Mouse (Mus musculus) limb, embryonic 14.5 days (tissue): ENCODE results near the gene Vil1. TPM values are rescaled to one million over a fixed set of nuclear protein-coding genes. Genes with fewer than 3 reads are reported as not detected.

Experiments used
- ATAC-seq: fragments of 200-750 bp; cut with Nextera tagmentation; 2 replicates; pipeline ENCODE4 v1.8.0; 2017; ENCODE audit warnings: low read depth, moderate number of reproducible peaks, moderate TSS enrichment; ENCODE audit not compliant: low FRiP score
- DNase-seq: peaks from one replicate; pipeline ENCODE4 v3.0.0-alpha.2; 2015; ENCODE audit warnings: low spot score
- H3K27ac ChIP-seq: fragments of 300-500 bp; sonication (generic); replicated peaks from 2 replicates; pipeline ENCODE4 v1.5.1; 2014; ENCODE audit warnings: low read depth, mild to moderate bottlenecking, low read length, moderate library complexity, mixed read lengths
- H3K27me3 ChIP-seq: fragments of 300-500 bp; sonication (generic); 2 replicates; pipeline ENCODE4 v1.6.1; 2014; ENCODE audit warnings: low read length, mixed read lengths; ENCODE audit not compliant: control insufficient read depth, insufficient read depth
- H3K36me3 ChIP-seq: fragments of 300-500 bp; sonication (generic); 2 replicates; pipeline ENCODE4 v1.6.1; 2014; ENCODE audit warnings: mild to moderate bottlenecking, low read length, moderate library complexity, mixed read lengths; ENCODE audit not compliant: control insufficient read depth, insufficient read depth
- H3K4me1 ChIP-seq: fragments of 300-500 bp; sonication (generic); 2 replicates; pipeline ENCODE4 v1.6.1; 2014; ENCODE audit warnings: antibody characterized with exemption, low read length, mixed read lengths; ENCODE audit not compliant: control insufficient read depth, insufficient read depth
- H3K4me2 ChIP-seq: fragments of 300-500 bp; sonication (generic); replicated peaks from 2 replicates; pipeline ENCODE4 v1.6.1; 2014; ENCODE audit warnings: low read depth, mild to moderate bottlenecking, low read length, moderate library complexity; ENCODE audit not compliant: severe bottlenecking
- H3K4me3 ChIP-seq: fragments of 300-500 bp; sonication (generic); replicated peaks from 2 replicates; pipeline ENCODE4 v1.5.1; 2014; ENCODE audit warnings: low read length
- H3K9ac ChIP-seq: fragments of 300-500 bp; sonication (generic); 2 replicates; pipeline ENCODE4 v1.6.1; 2014; ENCODE audit warnings: mild to moderate bottlenecking, low read depth, low read length, moderate library complexity; ENCODE audit not compliant: severe bottlenecking
- H3K9me3 ChIP-seq: fragments of 300-500 bp; sonication (generic); 2 replicates; pipeline ENCODE4 v1.6.1; 2016; ENCODE audit warnings: low read length; ENCODE audit not compliant: control insufficient read depth
- POLR2A ChIP-seq: fragments of 200-500 bp; IDR thresholded peaks from 2 replicates; pipeline ENCODE4 v1.8.0; 2012; ENCODE audit warnings: inconsistent platforms, mild to moderate bottlenecking, moderate library complexity, borderline replicate concordance; ENCODE audit not compliant: insufficient read depth, insufficient read length; ENCODE audit errors: extremely low read depth
- WGBS: fragments of 180-500 bp; shearing (Covaris S2); extraction: QIAGEN DNeasy Blood & Tissue Kit; methylation state at CpG from one replicate; pipeline ENCODE4 v1.1.7; 2014; 5-methylcytosine and 5-hydroxymethylcytosine counted together
- polyA plus RNA-seq, 2 experiments: library from polyadenylated mRNA; depleted of rRNA in 1 of 2; stranded (reverse) in 1 of 2; unstranded in 1 of 2; fragments of >200 nt; fragmentation: Nextera tagmentation in 1 of 2; extraction: Ambion mirVana in 1 of 2; gene quantifications; 2 replicates each; pipeline versions ENCODE4 v1.2.1 to v1.2.3; 2012 to 2014

The Vil1 gene
- polyA plus RNA-seq (2012; rRNA removed) (0.14 and 0.73 TPM in 2 replicates), polyA plus RNA-seq (2014; fragmentation: Nextera tagmentation; extraction: Ambion mirVana) (0.08 and 0.10 TPM in 2 replicates)

DNA sequence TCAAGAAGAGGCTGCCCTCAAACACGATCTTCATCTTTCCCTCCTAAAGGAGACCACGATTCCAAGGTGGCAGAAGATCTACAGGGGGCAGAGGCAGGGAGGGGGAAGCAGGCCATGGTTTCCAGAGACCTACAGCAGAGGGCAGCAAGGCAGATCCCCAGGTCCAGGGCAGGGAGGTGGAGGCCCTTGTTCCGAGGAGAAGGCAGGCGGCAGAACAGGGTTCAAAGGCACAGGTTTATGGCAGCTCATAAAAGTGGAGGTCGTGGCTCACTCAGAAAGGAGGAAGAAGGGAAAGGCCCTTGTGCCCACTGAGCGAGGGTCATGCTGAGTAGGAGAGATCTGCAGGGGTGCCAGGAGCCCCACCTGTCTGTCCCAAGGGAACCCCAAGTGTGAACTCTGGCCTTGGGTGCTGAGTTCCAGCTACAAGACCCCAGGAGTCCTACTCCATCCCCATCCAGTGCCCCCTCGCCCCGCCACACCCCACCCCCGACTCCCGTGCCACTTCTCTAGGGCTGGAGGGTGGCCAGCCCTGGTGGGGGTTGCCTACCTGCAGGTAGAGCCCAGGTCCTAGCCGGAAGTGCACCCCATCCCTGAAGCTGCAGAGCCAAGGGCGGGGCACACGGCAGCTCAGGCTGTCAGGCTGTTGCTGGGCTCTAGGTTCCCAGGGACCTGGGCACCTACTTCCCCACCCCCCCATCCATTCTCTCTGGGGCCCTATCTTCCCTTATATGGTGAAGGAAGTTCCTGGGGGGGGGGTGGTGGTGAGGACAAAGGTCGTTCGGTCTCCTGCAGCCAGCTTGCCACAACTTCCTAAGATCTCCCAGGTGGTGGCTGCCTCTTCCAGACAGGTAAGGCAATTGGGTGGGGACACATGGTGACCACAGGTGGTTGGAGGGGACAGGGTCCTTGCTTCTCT lies at the start of gene Vil1:
Vil1 (plus strand) TSS at position 788 of the 916 bp plus-strand sequence.
- DNase-seq (no peak), ATAC-seq (no peak)
- 29% methylated on average over 12 of the region's 15 CpGs for WGBS
- H3K4me1 ChIP-seq = no peaks in the 10 kb centered on the region
- H3K9me3 ChIP-seq = no peaks in the 10 kb centered on the region
- H3K27me3 ChIP-seq = no peaks in the 10 kb centered on the region
- TF ChIP-seq POLR2A = no peak
- H3K27ac ChIP-seq = no peak within 1 kb of the TSS
- no peaks in the 10 kb centered on the region for H3K36me3 ChIP-seq
- no peak within 1 kb of the TSS for H3K9ac ChIP-seq
- no peak within 1 kb of the TSS for H3K4me2 ChIP-seq
- no peak within 1 kb of the TSS for H3K4me3 ChIP-seq

GRCm38 (mm10) chr1:74359952-74360517 lies 49.1 kb upstream of the Vil1 start:
- no peak for TF ChIP-seq POLR2A
- ATAC-seq (no peak), DNase-seq (no peak)
- H3K27ac ChIP-seq = no peak overlapping the region
- H3K4me2 ChIP-seq = no peak overlapping the region
- no peaks in the 10 kb centered on the region for H3K27me3 ChIP-seq
- peaks cover 7% of the 10 kb centered on the region; the same call in 1 of the 2 replicates for H3K4me1 ChIP-seq
- WGBS = 61% methylated on average over 5 of the region's 5 CpGs
- no peaks in the 10 kb centered on the region for H3K36me3 ChIP-seq
- no peak overlapping the region for H3K9ac ChIP-seq
- H3K9me3 ChIP-seq = no peaks in the 10 kb centered on the region
- no peak overlapping the region for H3K4me3 ChIP-seq

DNA sequence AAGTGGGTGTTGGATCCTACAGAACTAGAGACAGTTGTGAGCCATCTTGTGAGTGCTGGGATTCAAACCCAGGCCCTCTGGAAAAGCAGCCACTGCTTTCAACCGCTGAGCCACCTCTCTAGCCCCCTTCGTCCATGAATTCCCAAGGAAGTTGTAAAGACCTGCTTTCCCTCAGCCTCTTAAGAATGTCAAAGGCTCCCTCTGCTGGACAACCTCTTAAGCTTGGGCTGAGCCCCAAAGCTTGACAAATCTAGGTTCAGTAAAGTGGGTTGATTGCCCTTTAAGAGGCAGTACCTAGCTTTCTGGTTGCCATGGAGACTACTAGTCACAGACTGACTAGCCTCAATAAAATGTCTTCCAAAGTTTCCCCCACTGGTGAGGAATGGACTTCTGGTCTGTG lies 47.4 kb upstream of the Vil1 start, which contains the start of gene Catip:
Catip (plus strand) TSS at position 297 of the 400 bp plus-strand sequence.
- peak within 1 kb of the TSS; percentile 38 for H3K4me2 ChIP-seq
- peak; percentile 94 for DNase-seq
- H3K36me3 ChIP-seq = no peaks in the 10 kb centered on the region
- WGBS = 0% methylated on average over 2 of the region's 2 CpGs
- H3K27me3 ChIP-seq = no peaks in the 10 kb centered on the region
- H3K9ac ChIP-seq = no peak within 1 kb of the TSS
- peak within 1 kb of the TSS; percentile 61; the same call in 1 of the 2 replicates for H3K27ac ChIP-seq
- TF ChIP-seq POLR2A = no peak
- ATAC-seq = peak; percentile 86
- H3K4me1 ChIP-seq = peaks cover 7% of the 10 kb centered on the region; the same call in 1 of the 2 replicates
- H3K4me3 ChIP-seq = peak within 1 kb of the TSS; percentile 16
- H3K9me3 ChIP-seq = no peaks in the 10 kb centered on the region

GRCm38 (mm10) chr1:74362325-74363229 lies 46.6 kb upstream of the Vil1 start:
- Histone ChIP-seq H3K4me3 (peak overlapping the region; percentile 16), H3K27ac (peak overlapping the region; percentile 61; the same call in 1 of the 2 replicates), H3K36me3 (no peaks in the 10 kb centered on the region), H3K4me2 (peak overlapping the region; percentile 38), H3K9ac (no peak overlapping the region), H3K9me3 (no peaks in the 10 kb centered on the region), H3K27me3 (no peaks in the 10 kb centered on the region), H3K4me1 (peaks cover 7% of the 10 kb centered on the region; the same call in 1 of the 2 replicates)
- no peak for ATAC-seq
- no peak for TF ChIP-seq POLR2A
- no peak for DNase-seq
- 53% methylated on average over 17 of the region's 17 CpGs for WGBS

- Histone ChIP-seq H3K4me1 (peaks cover 10% of the 10 kb centered on the region), H3K27ac (no peak overlapping the region), H3K4me2 (no peak overlapping the region), H3K27me3 (no peaks in the 10 kb centered on the region), H3K9me3 (no peaks in the 10 kb centered on the region), H3K9ac (no peak overlapping the region), H3K36me3 (no peaks in the 10 kb centered on the region), H3K4me3 (no peak overlapping the region)
- TF ChIP-seq POLR2A = no peak
- WGBS = 59% methylated on average over 5 of the region's 5 CpGs
- no peak for DNase-seq
- no peak for ATAC-seq
Measured at GRCm38 (mm10) chr1:74363437-74363836, 45.7 kb upstream of the Vil1 start.
